Mouse (Mus musculus): ENCODE results near the gene Slfn4. TPM values are rescaled to one million over a fixed set of nuclear protein-coding genes. Genes with fewer than 3 reads are reported as not detected.
A peak's percentile ranks its signal among the peaks of the same experiment; 100 is the strongest.
"Not testable (repeated sequence)": the region's sequence is repeated elsewhere in the genome, so short reads cannot be mapped to it uniquely, and the experiment has no call there.

The Slfn4 gene
- polyA plus RNA-seq, 1 experiment from 2014 or later, result 0.20 TPM

- Histone ChIP-seq H3K4me3 (ENCODE audit: low read length) (peak overlapping the region; percentile 33), H3K9me3 (replicated peaks; ENCODE audit: control insufficient read depth, low read length) (no peaks in the 10 kb centered on the region), H3K27me3 (ENCODE audit: control insufficient read depth, insufficient read depth, low read length) (no peaks in the 10 kb centered on the region), H3K4me2 (ENCODE audit: low read depth, low read length) (0 out of 2 replicates have a peak overlapping the region, but pooled peaks have one; percentile 6), H3K27ac (ENCODE audit: low read length) (no peak overlapping the region), H3K9ac (ENCODE audit: low read length) (no peak overlapping the region), H3K4me1 (ENCODE audit: control insufficient read depth, insufficient read depth, low read length) (no peaks in the 10 kb centered on the region), H3K36me3 (ENCODE audit: control insufficient read depth, insufficient read depth) (no peaks in the 10 kb centered on the region)
- ATAC-seq (replicated peaks; ENCODE audit: extremely low read depth, insufficient read depth, low FRiP score), result no peak
- 64% methylated on average over 7 of the region's 7 CpGs for WGBS
Observed at GRCm38 (mm10) chr11:83223367-83223766, 48.4 kb downstream of the Slfn4 start.

GRCm38 (mm10) chr11:83223793-83224192, 48.8 kb downstream of the Slfn4 start:
- WGBS, result 67% methylated on average over 5 of the region's 5 CpGs
- not testable (repeated sequence) for ATAC-seq (replicated peaks; ENCODE audit: extremely low read depth, insufficient read depth, low FRiP score); H3K36me3 ChIP-seq (ENCODE audit: control insufficient read depth, insufficient read depth); H3K9me3 ChIP-seq (replicated peaks; ENCODE audit: control insufficient read depth, low read length); H3K27ac ChIP-seq (ENCODE audit: low read length); H3K4me1 ChIP-seq (ENCODE audit: control insufficient read depth, insufficient read depth, low read length); H3K9ac ChIP-seq (ENCODE audit: low read length); H3K27me3 ChIP-seq (ENCODE audit: control insufficient read depth, insufficient read depth, low read length)
- Histone ChIP-seq H3K4me3 (ENCODE audit: low read length) (peak overlapping the region; percentile 33), H3K4me2 (ENCODE audit: low read depth, low read length) (0 out of 2 replicates have a peak overlapping the region, but pooled peaks have one; percentile 6)

- Histone ChIP-seq H3K4me1 (ENCODE audit: control insufficient read depth, insufficient read depth, low read length) (no peaks in the 10 kb centered on the region), H3K27me3 (ENCODE audit: control insufficient read depth, insufficient read depth, low read length) (no peaks in the 10 kb centered on the region), H3K27ac (ENCODE audit: low read length) (no peak overlapping the region), H3K9ac (ENCODE audit: low read length) (no peak overlapping the region), H3K4me2 (ENCODE audit: low read depth, low read length) (no peak overlapping the region), H3K36me3 (ENCODE audit: control insufficient read depth, insufficient read depth) (no peaks in the 10 kb centered on the region), H3K4me3 (ENCODE audit: low read length) (peak overlapping the region; percentile 37), H3K9me3 (replicated peaks; ENCODE audit: control insufficient read depth, low read length) (no peaks in the 10 kb centered on the region)
- 81% methylated on average over 9 of the region's 9 CpGs for WGBS
- no peak for ATAC-seq (replicated peaks; ENCODE audit: extremely low read depth, insufficient read depth, low FRiP score)
Observed at GRCm38 (mm10) chr11:83224217-83224616, 49.2 kb downstream of the Slfn4 start.

- Histone ChIP-seq H3K27ac (ENCODE audit: low read length) (no peak overlapping the region), H3K4me2 (ENCODE audit: low read depth, low read length) (peak overlapping the region; percentile 14), H3K9ac (ENCODE audit: low read length) (no peak overlapping the region), H3K27me3 (ENCODE audit: control insufficient read depth, insufficient read depth, low read length) (no peaks in the 10 kb centered on the region), H3K9me3 (replicated peaks; ENCODE audit: control insufficient read depth, low read length) (no peaks in the 10 kb centered on the region), H3K36me3 (ENCODE audit: control insufficient read depth, insufficient read depth) (no peaks in the 10 kb centered on the region), H3K4me3 (ENCODE audit: low read length) (peak overlapping the region; percentile 37), H3K4me1 (ENCODE audit: control insufficient read depth, insufficient read depth, low read length) (no peaks in the 10 kb centered on the region)
- WGBS, result 61% methylated on average over 3 of the region's 3 CpGs
- no peak for ATAC-seq (replicated peaks; ENCODE audit: extremely low read depth, insufficient read depth, low FRiP score)
Observed at GRCm38 (mm10) chr11:83224750-83225149, 49.8 kb downstream of the Slfn4 start.

GRCm38 (mm10) chr11:83225371-83225960, 50.5 kb downstream of the Slfn4 start:
- ATAC-seq (replicated peaks; ENCODE audit: extremely low read depth, insufficient read depth, low FRiP score), result no peak
- no peak overlapping the region for H3K27ac ChIP-seq (ENCODE audit: low read length)
- H3K9ac ChIP-seq (ENCODE audit: low read length), result no peak overlapping the region
- H3K4me3 ChIP-seq (ENCODE audit: low read length), result peak overlapping the region; percentile 37
- no peaks in the 10 kb centered on the region for H3K27me3 ChIP-seq (ENCODE audit: control insufficient read depth, insufficient read depth, low read length)
- H3K4me1 ChIP-seq (ENCODE audit: control insufficient read depth, insufficient read depth, low read length), result no peaks in the 10 kb centered on the region
- 76% methylated on average over 9 of the region's 9 CpGs for WGBS
- H3K4me2 ChIP-seq (ENCODE audit: low read depth, low read length), result peak overlapping the region; percentile 14
- no peaks in the 10 kb centered on the region for H3K36me3 ChIP-seq (ENCODE audit: control insufficient read depth, insufficient read depth)
- H3K9me3 ChIP-seq (replicated peaks; ENCODE audit: control insufficient read depth, low read length), result no peaks in the 10 kb centered on the region

GRCm38 (mm10) chr11:83227926-83228723, 53.1 kb downstream of the Slfn4 start:
- Histone ChIP-seq H3K9ac (ENCODE audit: low read length) (no peak overlapping the region), H3K36me3 (ENCODE audit: control insufficient read depth, insufficient read depth) (no peaks in the 10 kb centered on the region), H3K4me1 (ENCODE audit: control insufficient read depth, insufficient read depth, low read length) (no peaks in the 10 kb centered on the region), H3K4me2 (ENCODE audit: low read depth, low read length) (no peak overlapping the region), H3K9me3 (replicated peaks; ENCODE audit: control insufficient read depth, low read length) (no peaks in the 10 kb centered on the region), H3K4me3 (ENCODE audit: low read length) (no peak overlapping the region), H3K27me3 (ENCODE audit: control insufficient read depth, insufficient read depth, low read length) (no peaks in the 10 kb centered on the region), H3K27ac (ENCODE audit: low read length) (no peak overlapping the region)
- WGBS, result 75% methylated on average over 7 of the region's 7 CpGs
- ATAC-seq (replicated peaks; ENCODE audit: extremely low read depth, insufficient read depth, low FRiP score), result no peak

- Histone ChIP-seq H3K36me3 (ENCODE audit: control insufficient read depth, insufficient read depth) (no peaks in the 10 kb centered on the region), H3K27me3 (ENCODE audit: control insufficient read depth, insufficient read depth, low read length) (no peaks in the 10 kb centered on the region), H3K4me3 (ENCODE audit: low read length) (no peak overlapping the region), H3K4me2 (ENCODE audit: low read depth, low read length) (no peak overlapping the region), H3K27ac (ENCODE audit: low read length) (no peak overlapping the region), H3K9me3 (replicated peaks; ENCODE audit: control insufficient read depth, low read length) (no peaks in the 10 kb centered on the region), H3K4me1 (ENCODE audit: control insufficient read depth, insufficient read depth, low read length) (no peaks in the 10 kb centered on the region), H3K9ac (ENCODE audit: low read length) (no peak overlapping the region)
- 58% methylated on average over 3 of the region's 3 CpGs for WGBS
- ATAC-seq (replicated peaks; ENCODE audit: extremely low read depth, insufficient read depth, low FRiP score), result no peak
Observed at GRCm38 (mm10) chr11:83230966-83231365, 56.0 kb downstream of the Slfn4 start.

- not testable (repeated sequence) for H3K27ac ChIP-seq (ENCODE audit: low read length); H3K4me2 ChIP-seq (ENCODE audit: low read depth, low read length); H3K4me3 ChIP-seq (ENCODE audit: low read length); H3K36me3 ChIP-seq (ENCODE audit: control insufficient read depth, insufficient read depth); H3K9me3 ChIP-seq (replicated peaks; ENCODE audit: control insufficient read depth, low read length); ATAC-seq (replicated peaks; ENCODE audit: extremely low read depth, insufficient read depth, low FRiP score); H3K9ac ChIP-seq (ENCODE audit: low read length); H3K27me3 ChIP-seq (ENCODE audit: control insufficient read depth, insufficient read depth, low read length); H3K4me1 ChIP-seq (ENCODE audit: control insufficient read depth, insufficient read depth, low read length)
- 49% methylated on average over 5 of the region's 5 CpGs for WGBS
Observed at GRCm38 (mm10) chr11:83233621-83234020, 58.6 kb downstream of the Slfn4 start.

GRCm38 (mm10) chr11:83237390-83237789, 62.4 kb downstream of the Slfn4 start:
- WGBS, result 71% methylated on average over 9 of the region's 9 CpGs
- H3K27me3 ChIP-seq (ENCODE audit: control insufficient read depth, insufficient read depth, low read length); H3K9me3 ChIP-seq (replicated peaks; ENCODE audit: control insufficient read depth, low read length); ATAC-seq (replicated peaks; ENCODE audit: extremely low read depth, insufficient read depth, low FRiP score); H3K27ac ChIP-seq (ENCODE audit: low read length); H3K4me2 ChIP-seq (ENCODE audit: low read depth, low read length); H3K4me3 ChIP-seq (ENCODE audit: low read length); H3K9ac ChIP-seq (ENCODE audit: low read length); H3K36me3 ChIP-seq (ENCODE audit: control insufficient read depth, insufficient read depth); H3K4me1 ChIP-seq (ENCODE audit: control insufficient read depth, insufficient read depth, low read length): not testable (repeated sequence)
